Mouse (Mus musculus) bone marrow, adult 2 months (tissue): ENCODE measurements around the gene Dek. TPM values are rescaled to one million over a fixed set of nuclear protein-coding genes. Genes with fewer than 3 reads are reported as not detected.

Experiments
- H3K27ac ChIP-seq: fragments of 200-500 bp; 2 replicates; pipeline ENCODE4 v1.5.1; 2012; ENCODE audit warnings: low read depth, mild to moderate bottlenecking, control low read depth, inconsistent platforms, low read length; ENCODE audit not compliant: control insufficient read depth, poor library complexity, insufficient read depth
- H3K4me1 ChIP-seq: fragments of 200-500 bp; 2 replicates; pipeline ENCODE4 v1.6.1; 2011; ENCODE audit warnings: low read length; ENCODE audit not compliant: control insufficient read depth, insufficient read depth
- H3K4me3 ChIP-seq: fragments of 200-500 bp; replicated peaks from 2 replicates; pipeline ENCODE3; 2011; ENCODE audit warnings: mild to moderate bottlenecking, low read depth, low read length, control low read depth; ENCODE audit not compliant: control insufficient read depth
- CTCF ChIP-seq: fragments of 200-500 bp; IDR thresholded peaks from 2 replicates; pipeline ENCODE4 v1.5.1; 2011; ENCODE audit warnings: low read length, control low read depth; ENCODE audit not compliant: control insufficient read depth, insufficient read depth
- POLR2A ChIP-seq: fragments of 200-500 bp; IDR thresholded peaks from 2 replicates; pipeline ENCODE4 v1.6.1; 2011; ENCODE audit warnings: low read depth, mild to moderate bottlenecking, control low read depth, low read length, borderline replicate concordance; ENCODE audit not compliant: control insufficient read depth
- WGBS: fragments of 180-500 bp; shearing (Covaris S2); methylation state at CpG from one replicate; pipeline ENCODE4 v1.1.7; 2018; 5-methylcytosine and 5-hydroxymethylcytosine counted together
- polyA plus RNA-seq: library from polyadenylated mRNA; stranded (reverse); fragments of >200 nt; gene quantifications from 2 replicates; pipeline ENCODE4 v1.2.4, GENCODE M21; 2011; ENCODE audit warnings: low replicate concordance; ENCODE audit not compliant: missing spikeins, insufficient read depth, insufficient read length

Gene Dek
- polyA plus RNA-seq, 1 experiment: 504 TPM

DNA sequence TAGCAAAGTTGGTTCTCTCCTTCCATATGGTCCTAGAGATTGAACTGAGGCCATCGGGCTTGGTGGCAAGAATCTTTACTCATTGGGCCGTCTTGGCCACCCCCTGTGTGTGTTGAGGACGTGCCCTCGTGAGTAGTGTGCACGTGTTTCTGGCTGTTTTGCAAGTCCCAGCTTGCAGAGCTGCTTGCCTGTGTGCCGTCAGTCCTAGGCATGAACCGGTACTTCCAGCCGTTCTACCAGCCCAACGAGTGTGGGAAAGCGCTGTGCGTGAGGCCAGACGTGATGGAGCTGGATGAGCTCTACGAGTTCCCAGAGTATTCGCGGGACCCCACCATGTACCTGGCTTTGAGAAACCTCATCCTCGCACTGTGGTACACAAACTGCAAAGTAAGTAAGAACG is 43.2 kb downstream of the Dek start:
- H3K4me3 ChIP-seq: no peak overlapping the region
- WGBS: 92% methylated on average over 17 of the region's 17 CpGs
- H3K4me1 ChIP-seq: no peaks in the 10 kb centered on the region
- H3K27ac ChIP-seq: no peak overlapping the region
- TF ChIP-seq POLR2A: no peak
- no peak for TF ChIP-seq CTCF

DNA sequence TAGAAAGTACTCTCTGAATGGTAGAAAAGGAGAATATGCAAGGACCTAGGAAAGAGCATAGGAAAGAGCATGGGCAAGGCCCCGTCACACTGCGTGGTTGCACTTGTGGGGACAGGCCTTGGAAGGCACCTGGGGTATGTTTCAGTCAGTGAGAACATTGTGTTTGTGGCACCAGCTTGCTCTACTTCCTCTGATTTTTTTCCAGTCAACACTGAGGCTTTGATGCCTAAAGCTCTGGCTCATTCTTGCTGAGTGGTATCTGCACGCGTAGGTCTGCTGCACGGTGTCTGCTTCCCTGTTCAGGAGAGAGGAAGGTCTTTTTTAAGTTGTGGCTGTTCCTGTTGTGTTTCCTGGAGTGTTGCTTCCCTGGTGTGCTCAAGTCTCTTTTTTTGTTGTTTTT is 49.2 kb downstream of the Dek start:
- WGBS: 74% methylated on average over 5 of the region's 5 CpGs
- Histone ChIP-seq H3K4me3 (no peak overlapping the region), H3K4me1 (no peaks in the 10 kb centered on the region), H3K27ac (no peak overlapping the region)
- no peak for TF ChIP-seq CTCF
- no peak for TF ChIP-seq POLR2A

DNA sequence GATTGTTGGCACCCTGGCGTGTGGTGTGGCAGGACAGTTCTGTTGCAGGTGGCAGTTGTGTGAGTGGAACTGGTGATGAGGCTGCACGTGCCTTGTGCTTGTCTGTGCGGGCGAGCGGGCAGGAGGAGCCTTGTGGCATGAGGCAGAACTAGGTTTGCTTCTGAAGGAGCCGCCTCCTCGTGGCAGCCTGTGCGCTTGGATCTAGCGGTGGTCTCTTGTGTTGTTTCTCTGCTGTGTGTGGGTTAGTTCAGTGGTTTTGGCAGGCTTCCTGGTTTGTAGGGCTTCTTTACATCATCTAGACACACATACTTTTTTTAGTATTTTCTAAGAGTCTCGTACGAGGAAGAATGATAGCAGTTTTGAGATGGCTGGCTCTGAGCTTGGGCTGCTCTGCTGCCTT is 49.9 kb downstream of the Dek start:
- no peak overlapping the region for H3K4me3 ChIP-seq
- TF ChIP-seq CTCF (no peak), POLR2A (no peak)
- no peak overlapping the region for H3K27ac ChIP-seq
- WGBS: 25% methylated on average over 11 of the region's 11 CpGs
- no peaks in the 10 kb centered on the region for H3K4me1 ChIP-seq

DNA sequence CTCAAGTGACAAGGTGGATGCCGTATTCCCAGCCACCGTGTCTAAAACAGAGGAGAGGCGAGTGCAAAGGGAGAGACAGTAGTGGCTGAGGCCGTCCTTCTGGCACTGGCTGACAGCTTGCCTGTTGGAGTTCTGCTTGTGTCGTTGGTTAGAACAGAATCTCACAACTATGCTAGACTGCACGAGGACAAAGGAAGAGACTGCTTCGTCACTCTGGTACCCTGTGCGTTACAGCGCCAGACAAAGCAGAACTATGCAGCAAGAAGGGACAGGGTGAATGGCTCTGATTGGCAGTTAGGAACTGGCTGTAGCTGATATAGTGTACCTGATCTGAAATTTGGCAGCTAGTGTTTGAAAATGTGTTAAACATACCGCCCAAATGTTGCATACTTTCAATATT is 52.0 kb downstream of the Dek start:
- Histone ChIP-seq H3K4me3 (no peak overlapping the region), H3K4me1 (no peaks in the 10 kb centered on the region), H3K27ac (no peak overlapping the region)
- TF ChIP-seq POLR2A: no peak
- no peak for TF ChIP-seq CTCF
- 79% methylated on average over 10 of the region's 10 CpGs for WGBS

DNA sequence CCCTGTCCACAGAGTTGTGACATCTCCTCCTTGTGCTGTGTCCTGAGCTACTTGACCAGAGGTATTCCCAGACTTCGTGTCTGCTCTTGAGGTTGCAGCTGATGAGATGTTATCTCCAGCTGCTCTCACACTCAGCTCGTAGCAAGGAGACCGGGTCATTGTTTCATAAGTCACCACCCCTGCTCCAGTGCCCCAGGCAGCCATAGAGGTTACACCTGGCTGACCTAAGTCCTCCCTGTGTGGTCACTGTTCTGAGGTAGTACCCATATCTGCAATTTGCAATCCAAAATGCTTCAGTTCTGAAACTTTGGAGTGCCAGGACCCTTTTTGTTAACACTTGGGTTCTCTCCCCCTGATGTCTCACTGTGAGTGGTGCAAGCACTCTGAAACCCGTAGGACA is 56.0 kb downstream of the Dek start:
- H3K4me3 ChIP-seq: no peak overlapping the region
- no peaks in the 10 kb centered on the region for H3K4me1 ChIP-seq
- H3K27ac ChIP-seq: no peak overlapping the region
- no peak for TF ChIP-seq CTCF
- TF ChIP-seq POLR2A: no peak
- 75% methylated on average over 4 of the region's 4 CpGs for WGBS

DNA sequence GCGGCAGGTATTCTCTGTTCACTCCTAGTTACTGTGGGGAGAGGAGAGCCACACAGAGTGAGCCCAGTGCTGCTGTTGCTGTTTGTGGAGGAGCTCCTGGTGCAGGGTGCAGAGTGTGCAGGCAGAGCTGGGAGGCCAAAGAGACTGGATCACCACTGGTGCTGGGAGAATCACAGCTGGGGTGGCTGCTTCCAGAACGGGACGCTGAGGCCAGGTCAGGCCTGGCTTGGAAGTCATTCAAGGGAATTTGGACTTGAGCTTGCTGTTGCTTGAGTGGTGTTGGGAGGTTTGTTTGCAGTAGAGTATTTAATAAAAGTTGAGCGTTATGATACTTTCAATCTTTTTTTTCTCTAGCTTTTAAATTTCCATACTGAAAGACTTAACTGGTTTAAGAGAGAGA is 58.0 kb downstream of the Dek start:
- Histone ChIP-seq H3K4me3 (no peak overlapping the region), H3K4me1 (no peaks in the 10 kb centered on the region), H3K27ac (no peak overlapping the region)
- TF ChIP-seq POLR2A (no peak), CTCF (no peak)
- 90% methylated on average over 4 of the region's 4 CpGs for WGBS

DNA sequence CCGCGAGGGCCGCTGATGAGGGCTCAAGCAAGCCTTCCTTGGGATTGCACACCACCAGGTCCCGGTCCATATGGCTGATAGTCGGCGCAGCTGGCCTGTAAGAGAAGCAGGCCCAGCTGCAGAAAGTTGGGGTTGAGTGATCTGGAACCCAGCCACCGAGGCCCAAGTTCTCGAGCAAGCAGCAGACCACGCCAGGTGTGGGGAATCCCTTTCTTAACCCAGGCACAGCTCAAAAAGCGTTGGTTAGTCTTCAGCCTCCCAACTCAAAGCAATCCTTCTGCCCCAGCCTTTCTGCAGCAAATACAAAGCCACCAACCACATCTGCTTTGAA is 61.4 kb downstream of the Dek start, which contains the start of gene Tpmt:
TSS of gene Tpmt (minus strand) at position 121 of the 331 bp plus-strand sequence.
- WGBS: 13% methylated on average over 10 of the region's 10 CpGs
- TF ChIP-seq CTCF: no peak
- Histone ChIP-seq H3K4me3 (peak within 1 kb of the TSS; percentile 71), H3K4me1 (no peaks in the 10 kb centered on the region), H3K27ac (peak within 1 kb of the TSS; percentile 67)

DNA sequence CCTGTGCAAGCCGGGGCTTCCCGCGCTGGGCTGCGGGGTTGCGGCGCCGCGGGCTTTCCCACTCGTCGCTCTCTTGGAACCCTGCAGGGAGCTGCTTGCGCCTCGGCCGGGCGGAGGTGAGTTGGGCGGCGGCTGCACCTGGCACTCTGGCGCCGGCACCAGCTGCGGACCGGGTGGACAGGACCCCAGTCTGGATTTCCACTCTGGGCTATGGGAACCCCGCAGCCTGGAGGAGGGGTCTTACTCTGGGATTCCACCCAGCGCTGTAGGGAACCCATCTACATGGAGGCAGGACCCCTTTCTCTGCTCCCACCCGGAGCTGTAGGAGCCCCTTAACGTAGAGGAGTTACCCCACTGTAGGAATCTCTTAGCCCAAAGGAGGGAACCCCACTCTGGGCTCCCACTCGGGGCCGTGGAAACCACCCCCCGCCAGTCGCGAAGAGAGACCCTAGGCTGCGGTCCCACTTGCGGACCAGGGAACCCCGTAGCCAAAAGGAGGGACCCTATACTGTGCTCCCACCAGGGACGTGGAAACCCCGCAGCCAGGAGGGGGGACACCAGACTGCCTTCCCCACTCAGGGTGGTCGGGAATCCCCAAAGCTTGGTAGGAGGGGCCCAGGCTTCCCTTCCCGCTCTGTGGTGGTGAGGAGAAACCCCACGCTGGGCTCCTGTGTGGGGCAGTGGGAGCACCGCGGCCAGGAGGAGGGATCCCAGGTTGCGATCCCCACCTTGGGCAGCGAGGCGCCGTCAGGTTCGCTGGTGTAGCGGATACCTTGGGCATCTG is 62.0 kb downstream of the Dek start:
- Histone ChIP-seq H3K27ac (peak overlapping the region; percentile 67), H3K4me3 (peak overlapping the region; percentile 71), H3K4me1 (no peaks in the 10 kb centered on the region)
- WGBS: 2% methylated on average over 45 of the region's 45 CpGs
- TF ChIP-seq CTCF (no peak), POLR2A (no peak)

DNA sequence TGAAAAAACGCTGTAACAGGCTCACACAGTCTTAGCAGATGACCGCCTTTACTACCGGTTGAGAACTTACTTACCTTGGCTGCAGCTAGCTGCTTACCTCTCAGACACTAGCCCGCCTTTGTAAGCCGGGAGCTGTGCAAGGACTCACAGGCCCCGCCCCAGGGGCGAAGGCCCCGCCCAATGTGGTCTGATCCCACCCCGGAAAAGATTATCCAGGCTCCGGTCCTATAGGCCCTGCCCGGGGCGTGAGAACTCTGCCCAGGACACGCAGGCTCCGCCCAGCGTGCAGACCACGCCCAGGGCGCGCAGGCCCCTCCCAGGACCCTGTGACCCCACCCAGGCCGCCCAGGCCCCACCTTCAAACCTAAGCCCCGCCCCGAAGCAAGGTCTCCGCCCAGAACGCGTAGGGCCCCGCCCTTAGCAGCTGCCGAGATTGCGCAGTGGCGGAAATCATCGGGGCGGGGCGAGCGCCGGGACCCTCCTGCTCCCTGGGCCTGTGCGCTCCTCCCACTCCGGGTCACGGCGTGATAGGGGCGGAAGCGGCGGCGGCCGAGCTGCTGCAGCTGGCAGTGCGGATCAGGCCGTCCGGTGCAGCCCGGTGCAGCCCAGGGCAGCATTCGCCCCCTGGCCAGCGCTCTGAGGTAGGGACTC is 62.8 kb downstream of the Dek start, which contains the start of gene Kdm1b:
TSS of gene Kdm1b (plus strand) at position 470 of the 651 bp plus-strand sequence.
- Histone ChIP-seq H3K4me1 (no peaks in the 10 kb centered on the region), H3K27ac (peak within 1 kb of the TSS; percentile 67), H3K4me3 (peak within 1 kb of the TSS; percentile 71)
- TF ChIP-seq POLR2A: peak; percentile 79; the same call in 1 of the 2 replicates
- no peak for TF ChIP-seq CTCF
- under 1% methylated on average over 48 of the region's 48 CpGs for WGBS
